Mouse (Mus musculus): ENCODE results near the gene Rmnd5a.
"Not testable (repeated sequence)": the region's sequence is repeated elsewhere in the genome, so short reads cannot be mapped to it uniquely, and the experiment has no call there.

Rmnd5a gene

DNA sequence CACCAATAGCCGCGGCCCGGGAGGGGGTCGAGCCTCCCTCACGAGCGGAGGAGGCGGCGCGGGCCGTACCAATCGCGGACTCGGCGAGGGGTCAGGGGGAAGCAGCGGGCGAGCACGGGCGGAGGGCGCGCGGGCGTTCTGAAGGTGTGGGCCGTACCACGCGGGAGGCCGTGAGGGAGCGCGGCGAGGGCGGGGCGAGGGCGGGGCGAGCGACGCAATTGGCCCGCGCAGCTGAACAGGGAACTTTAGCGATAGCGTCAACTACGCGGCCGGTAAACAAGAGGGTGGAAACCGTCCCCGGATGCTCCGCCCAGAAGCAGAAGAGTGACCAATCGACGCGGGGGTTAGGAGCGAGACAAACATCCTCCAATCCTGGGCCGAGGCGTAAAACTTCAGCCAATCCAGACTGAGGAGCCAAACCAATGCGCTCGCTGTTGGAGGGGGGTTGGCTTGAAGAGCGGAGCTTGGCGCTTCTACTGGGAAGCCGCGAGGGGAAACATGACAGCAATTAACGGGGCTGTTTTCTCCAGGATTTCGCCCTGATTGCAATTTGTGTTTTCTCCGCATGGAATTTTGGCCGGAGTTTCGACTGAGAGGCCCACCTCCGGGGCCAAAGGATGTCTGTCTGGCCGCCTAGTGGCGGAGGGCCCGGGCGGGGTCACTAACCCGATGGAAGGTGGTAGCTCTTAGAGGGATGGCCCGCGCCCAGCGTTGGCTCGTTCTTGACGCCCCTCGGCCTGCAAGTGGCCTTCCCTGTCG is at the start of gene Rmnd5a:
Gene Rmnd5a (minus strand): TSS at position 146 of the 759 bp plus-strand sequence.
- peak; percentile 99 for DNase-seq

- no peak for DNase-seq
Measured at GRCm38 (mm10) chr6:71487966-71488365, 47.5 kb upstream of the Rmnd5a start.

GRCm38 (mm10) chr6:71486867-71487266 is 46.4 kb upstream of the Rmnd5a start:
- no peak for DNase-seq

GRCm38 (mm10) chr6:71486226-71486625 is 45.8 kb upstream of the Rmnd5a start:
- DNase-seq: no peak

- no peak for DNase-seq
Measured at GRCm38 (mm10) chr6:71485246-71485645, 44.8 kb upstream of the Rmnd5a start.

DNA sequence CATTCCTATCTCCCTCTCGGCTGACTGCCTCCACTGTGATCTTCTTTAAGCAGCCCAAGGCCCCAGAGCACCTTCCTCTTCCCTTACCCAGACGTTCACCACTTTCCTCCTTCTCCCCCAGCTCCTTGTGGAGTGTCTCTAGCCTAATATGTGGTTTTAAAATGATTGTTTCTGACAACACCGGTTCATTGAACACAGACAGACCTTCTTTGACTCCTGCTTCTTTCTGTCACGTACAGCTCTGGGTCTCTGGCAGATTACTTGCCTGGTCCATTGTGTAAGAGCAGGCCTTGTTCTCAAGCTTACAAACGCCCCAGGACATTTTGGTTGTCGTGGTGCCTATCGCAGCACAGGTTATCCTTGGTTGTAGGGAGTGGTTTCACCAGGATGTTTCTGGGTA is 40.7 kb upstream of the Rmnd5a start:
- DNase-seq: no peak

DNA sequence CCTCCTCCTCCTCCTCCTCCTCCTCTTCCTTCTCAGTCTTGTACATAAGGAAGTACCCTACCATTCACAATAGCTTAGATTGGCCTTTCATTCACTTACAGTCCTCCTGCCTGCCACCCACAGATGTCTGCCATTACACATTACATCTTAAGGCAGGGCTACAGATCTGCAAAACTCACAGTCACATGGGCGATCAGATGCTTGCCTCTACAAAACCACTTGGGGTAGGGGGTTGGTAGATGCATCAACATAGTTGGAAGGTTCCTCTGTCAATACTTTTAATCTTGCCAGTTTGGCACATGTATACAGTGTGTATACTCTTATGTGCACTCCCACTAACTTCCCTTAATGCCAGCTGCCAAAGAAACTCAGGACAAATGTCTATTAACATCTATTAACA is 39.7 kb upstream of the Rmnd5a start:
- DNase-seq: no peak

- not testable (repeated sequence) for DNase-seq
Measured at GRCm38 (mm10) chr6:71479588-71479987, 39.2 kb upstream of the Rmnd5a start.

- DNase-seq: not testable (repeated sequence)
Measured at GRCm38 (mm10) chr6:71478816-71479568, 38.6 kb upstream of the Rmnd5a start.

GRCm38 (mm10) chr6:71476783-71477182 is 36.3 kb upstream of the Rmnd5a start:
- DNase-seq: no peak

DNA sequence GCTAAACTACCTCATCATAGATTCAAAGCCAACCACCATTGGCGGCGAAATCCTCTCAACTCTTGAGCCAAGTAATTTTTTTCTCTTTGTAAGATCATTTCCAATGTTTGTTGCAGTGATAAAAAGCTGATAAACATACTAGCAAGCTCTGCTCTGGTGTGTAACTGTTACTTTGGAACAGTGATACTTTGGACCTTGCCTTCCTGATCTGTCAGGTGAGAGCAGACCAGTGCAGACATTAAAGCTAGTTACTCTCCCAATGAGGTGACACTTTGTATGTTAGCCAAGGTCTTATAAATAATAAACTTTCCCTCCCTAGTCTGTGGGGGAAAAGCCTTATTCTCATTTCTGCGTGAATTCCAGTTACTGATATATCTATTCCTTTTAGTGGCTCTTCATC is 35.2 kb upstream of the Rmnd5a start:
- no peak for DNase-seq

GRCm38 (mm10) chr6:71472786-71473185 is 32.3 kb upstream of the Rmnd5a start:
- DNase-seq: no peak

GRCm38 (mm10) chr6:71471830-71472520 is 31.5 kb upstream of the Rmnd5a start:
- no peak for DNase-seq

- DNase-seq: no peak
Measured at GRCm38 (mm10) chr6:71469291-71469690, 28.9 kb upstream of the Rmnd5a start.

- peak; percentile 56 to 68 for DNase-seq
Measured at GRCm38 (mm10) chr6:71467766-71468165, 27.3 kb upstream of the Rmnd5a start.

DNA sequence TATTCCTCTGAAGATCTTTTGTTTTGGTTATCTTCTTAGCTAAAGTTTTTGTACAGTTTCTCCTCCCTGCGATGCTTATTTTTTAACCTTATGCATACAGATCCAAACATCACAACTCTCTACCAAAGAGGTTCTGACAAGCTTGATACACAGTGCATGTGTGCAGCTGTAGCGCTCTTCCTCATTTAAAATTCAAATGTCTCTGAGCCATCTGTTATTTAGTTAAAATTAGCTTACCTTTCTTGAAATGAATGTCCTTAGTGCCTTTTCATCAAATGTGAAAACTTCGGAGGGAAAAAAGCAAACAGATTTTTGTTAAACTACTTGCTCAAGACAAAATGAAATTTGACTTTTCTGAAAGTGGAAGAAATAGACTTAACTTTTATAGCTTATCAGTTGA is 24.7 kb upstream of the Rmnd5a start:
- DNase-seq: no peak

- DNase-seq: no peak
Measured at GRCm38 (mm10) chr6:71457956-71458608, 17.6 kb upstream of the Rmnd5a start.

- not testable (repeated sequence) for DNase-seq
Measured at GRCm38 (mm10) chr6:71453983-71454739, 13.7 kb upstream of the Rmnd5a start.

- no peak for DNase-seq
Measured at GRCm38 (mm10) chr6:71452792-71453191, 12.4 kb upstream of the Rmnd5a start.

DNA sequence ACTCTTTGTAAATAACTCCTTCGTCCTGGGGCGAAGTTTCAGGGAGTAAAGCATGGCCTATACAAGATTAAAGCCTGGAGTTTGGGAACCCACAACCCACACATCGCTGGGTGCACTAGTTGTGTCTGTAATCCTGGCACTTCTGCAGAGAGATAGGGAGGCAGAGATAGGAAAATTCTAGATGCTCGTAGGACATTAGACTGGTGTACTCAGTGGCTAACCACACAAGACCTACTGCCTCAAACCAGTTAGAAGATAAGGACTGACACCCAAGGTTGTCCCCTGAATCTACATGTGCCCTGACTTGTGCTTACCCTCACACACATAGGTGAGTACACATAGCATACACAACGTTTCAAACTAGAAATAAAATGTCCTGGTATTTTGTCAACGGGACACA is 5.1 kb upstream of the Rmnd5a start:
- DNase-seq: no peak

GRCm38 (mm10) chr6:71444756-71445155 is 4.3 kb upstream of the Rmnd5a start:
- no peak for DNase-seq

- DNase-seq: peak in 1 of 2 experiments; percentile 8
Measured at GRCm38 (mm10) chr6:71442130-71442529, 1.7 kb upstream of the Rmnd5a start.
